Mouse (Mus musculus) CH12.LX (cell line): Measurements from ENCODE around the gene Sowahc. TPM values are rescaled to one million over a fixed set of nuclear protein-coding genes. Genes with fewer than 3 reads are reported as not detected.
A peak's percentile ranks its signal among the peaks of the same experiment; 100 is the strongest.

Experiments
- DNase-seq: peaks from one replicate; pipeline ENCODE4 v3.0.0-alpha.2; 2013; ENCODE audit errors: extremely low read depth
- H3K27ac ChIP-seq: 2 replicates; pipeline ENCODE4 v1.5.1; 2012; ENCODE audit warnings: low read depth, mild to moderate bottlenecking, control low read depth, moderate library complexity; ENCODE audit not compliant: insufficient read depth
- H3K27me3 ChIP-seq: replicated peaks from 2 replicates; pipeline ENCODE3; 2012; ENCODE audit warnings: inconsistent platforms
- H3K36me3 ChIP-seq, 2 experiments: replicated peaks in 1 of 2; 2 replicates each; pipeline versions ENCODE3 to v1.6.1; 2012; ENCODE audit warnings: inconsistent platforms in 1 of 2, low read length in 1 of 2, mild to moderate bottlenecking in 1 of 2, mixed read lengths in 1 of 2, moderate library complexity in 1 of 2; ENCODE audit not compliant: control insufficient read depth in 1 of 2, insufficient read depth in 1 of 2
- H3K4me1 ChIP-seq, 2 experiments: 2 replicates each; pipeline ENCODE4 v1.6.1; 2012; ENCODE audit warnings: inconsistent platforms in 1 of 2, moderate library complexity in 1 of 2; ENCODE audit not compliant: insufficient read depth in 2 of 2, control insufficient read depth in 1 of 2
- H3K4me2 ChIP-seq: 2 replicates; pipeline ENCODE4 v1.6.1; 2012; ENCODE audit warnings: low read depth, mild to moderate bottlenecking, control low read depth; ENCODE audit not compliant: poor library complexity, insufficient read depth, severe bottlenecking
- H3K4me3 ChIP-seq, 3 experiments: fragments of 150-350 bp in 1 of 3; sonication (generic) in 1 of 3; replicated peaks in 1 of 3; 2 replicates each; pipeline versions ENCODE3 to v1.5.1; 2011 to 2012; ENCODE audit warnings: low read depth in 2 of 3, low read length in 2 of 3, mild to moderate bottlenecking in 2 of 3, moderate library complexity in 2 of 3, control low read depth in 1 of 3, improper control_type of control experiment in 1 of 3, inconsistent platforms in 1 of 3, mixed read lengths in 1 of 3; ENCODE audit not compliant: poor library complexity in 1 of 3
- H3K79me2 ChIP-seq: replicated peaks from 2 replicates; pipeline ENCODE4 v1.6.1; 2012; ENCODE audit warnings: mild to moderate bottlenecking, moderate library complexity; ENCODE audit not compliant: control insufficient read depth, poor library complexity, insufficient read depth, severe bottlenecking; ENCODE audit errors: extremely low read depth
- H3K9ac ChIP-seq: 2 replicates; pipeline ENCODE4 v1.6.1; 2012; ENCODE audit warnings: low read depth, mild to moderate bottlenecking, control low read depth, moderate library complexity; ENCODE audit not compliant: insufficient read depth
- H3K9me3 ChIP-seq: replicated peaks from 2 replicates; pipeline ENCODE3; 2012; ENCODE audit warnings: low read length, inconsistent platforms, mixed read lengths
- BHLHE40 ChIP-seq: IDR thresholded peaks from 2 replicates; pipeline ENCODE4 v1.6.1; 2011; ENCODE audit warnings: mild to moderate bottlenecking, low read depth, low read length, improper control_type of control experiment
- CHD1 ChIP-seq: IDR thresholded peaks from 2 replicates; pipeline ENCODE4 v1.6.1; 2012; ENCODE audit warnings: low read depth, low read length, improper control_type of control experiment, inconsistent platforms
- CHD2 ChIP-seq: IDR thresholded peaks from 2 replicates; pipeline ENCODE4 v1.6.1; 2011; ENCODE audit warnings: low read length, improper control_type of control experiment
- CTCF ChIP-seq, 2 experiments: IDR thresholded peaks in 1 of 2; conservative IDR thresholded peaks in 1 of 2; 2 replicates each; pipeline ENCODE4 v1.5.1; 2011 to 2012; ENCODE audit warnings: low read depth in 2 of 2, low read length in 2 of 2, improper control_type of control experiment in 1 of 2, inconsistent platforms in 1 of 2, mild to moderate bottlenecking in 1 of 2, moderate library complexity in 1 of 2
- E2F4 ChIP-seq: IDR thresholded peaks from 2 replicates; pipeline ENCODE4 v1.6.1; 2011; ENCODE audit warnings: low read depth, low read length, improper control_type of control experiment; ENCODE audit not compliant: insufficient replicate concordance
- ELF1 ChIP-seq: IDR thresholded peaks from 2 replicates; pipeline ENCODE4 v1.6.1; 2014; ENCODE audit warnings: low read depth, mild to moderate bottlenecking, inconsistent platforms, low read length, improper control_type of control experiment
- EP300 ChIP-seq: IDR thresholded peaks from 2 replicates; pipeline ENCODE4 v1.6.1; 2011; ENCODE audit warnings: low read length, improper control_type of control experiment
- ETS1 ChIP-seq: conservative IDR thresholded peaks from 2 replicates; pipeline ENCODE4 v1.6.1; 2012; ENCODE audit warnings: low read depth, mild to moderate bottlenecking, inconsistent platforms, low read length, improper control_type of control experiment, moderate library complexity
- GABPA ChIP-seq: IDR thresholded peaks from 2 replicates; pipeline ENCODE4 v1.6.1; 2012; ENCODE audit warnings: low read depth, low read length, improper control_type of control experiment, inconsistent platforms; ENCODE audit not compliant: insufficient replicate concordance
- HCFC1 ChIP-seq: IDR thresholded peaks from 2 replicates; pipeline ENCODE4 v1.6.1; 2012; ENCODE audit warnings: low read depth, mild to moderate bottlenecking, inconsistent platforms, low read length, improper control_type of control experiment
- IRF4 ChIP-seq: IDR thresholded peaks from 2 replicates; pipeline ENCODE4 v1.6.1; 2014; ENCODE audit warnings: low read depth, mild to moderate bottlenecking, inconsistent platforms, low read length, improper control_type of control experiment
- JUN ChIP-seq: IDR thresholded peaks from 2 replicates; pipeline ENCODE4 v1.6.1; 2011; ENCODE audit warnings: low read depth, mild to moderate bottlenecking, low read length, improper control_type of control experiment, moderate library complexity; ENCODE audit not compliant: insufficient read depth
- JUND ChIP-seq: conservative IDR thresholded peaks from 2 replicates; pipeline ENCODE4 v1.6.1; 2011; ENCODE audit warnings: low read depth, low read length, improper control_type of control experiment
- KAT2A ChIP-seq: IDR thresholded peaks from 2 replicates; pipeline ENCODE4 v1.6.1; 2012; ENCODE audit warnings: low read length, improper control_type of control experiment, inconsistent platforms; ENCODE audit not compliant: insufficient replicate concordance
- MAFK ChIP-seq: IDR thresholded peaks from 2 replicates; pipeline ENCODE4 v1.6.1; 2011; ENCODE audit warnings: low read length, improper control_type of control experiment; ENCODE audit not compliant: insufficient replicate concordance
- MAX ChIP-seq: IDR thresholded peaks from 2 replicates; pipeline ENCODE4 v1.6.1; 2011; ENCODE audit warnings: low read length, improper control_type of control experiment
- MAZ ChIP-seq: IDR thresholded peaks from 2 replicates; pipeline ENCODE4 v1.6.1; 2012; ENCODE audit warnings: low read depth, mild to moderate bottlenecking, inconsistent platforms, low read length, improper control_type of control experiment, moderate library complexity
- MEF2A ChIP-seq: IDR thresholded peaks from 2 replicates; pipeline ENCODE4 v1.6.1; 2014; ENCODE audit warnings: low read depth, mild to moderate bottlenecking, inconsistent platforms, low read length, improper control_type of control experiment, borderline replicate concordance
- MXI1 ChIP-seq: IDR thresholded peaks from 2 replicates; pipeline ENCODE4 v1.6.1; 2011; ENCODE audit warnings: mild to moderate bottlenecking, low read depth, low read length, improper control_type of control experiment
- MYC ChIP-seq: IDR thresholded peaks from 2 replicates; pipeline ENCODE4 v1.6.1; 2011; ENCODE audit warnings: low read depth, mild to moderate bottlenecking, improper control_type of control experiment, low read length
- NELFE ChIP-seq: IDR thresholded peaks from 2 replicates; pipeline ENCODE4 v1.6.1; 2011; ENCODE audit warnings: low read depth, low read length, improper control_type of control experiment
- NRF1 ChIP-seq: IDR thresholded peaks from 2 replicates; pipeline ENCODE4 v1.6.1; 2014; ENCODE audit warnings: low read depth, mild to moderate bottlenecking, inconsistent platforms, low read length, improper control_type of control experiment, moderate library complexity
- PAX5 ChIP-seq: IDR thresholded peaks from 2 replicates; pipeline ENCODE4 v1.6.1; 2012; ENCODE audit warnings: low read length, inconsistent platforms, mixed read lengths
- POLR2A ChIP-seq: IDR thresholded peaks from 2 replicates; pipeline ENCODE4 v1.6.1; 2011; ENCODE audit warnings: low read depth, mild to moderate bottlenecking, improper control_type of control experiment, low read length
- POLR2AphosphoS2 ChIP-seq: IDR thresholded peaks from 2 replicates; pipeline ENCODE4 v1.6.1; 2011; ENCODE audit warnings: low read depth, low read length, improper control_type of control experiment
- RAD21 ChIP-seq: IDR thresholded peaks from 2 replicates; pipeline ENCODE4 v1.6.1; 2011; ENCODE audit warnings: low read depth, mild to moderate bottlenecking, low read length, improper control_type of control experiment, moderate library complexity
- RCOR1 ChIP-seq: conservative IDR thresholded peaks from 2 replicates; pipeline ENCODE4 v1.6.1; 2012; ENCODE audit warnings: low read depth, mild to moderate bottlenecking, inconsistent platforms, low read length, improper control_type of control experiment
- SIN3A ChIP-seq: IDR thresholded peaks from 2 replicates; pipeline ENCODE4 v1.6.1; 2012; ENCODE audit warnings: low read length, improper control_type of control experiment, inconsistent platforms
- SMC3 ChIP-seq: IDR thresholded peaks from 2 replicates; pipeline ENCODE4 v1.6.1; 2011; ENCODE audit warnings: low read depth, low read length, improper control_type of control experiment
- TCF12 ChIP-seq: IDR thresholded peaks from 2 replicates; pipeline ENCODE4 v1.6.1; 2014; ENCODE audit warnings: low read depth, mild to moderate bottlenecking, inconsistent platforms, low read length, improper control_type of control experiment
- UBTF ChIP-seq: IDR thresholded peaks from 2 replicates; pipeline ENCODE4 v1.6.1; 2012; ENCODE audit warnings: low read depth, mild to moderate bottlenecking, inconsistent platforms, low read length, improper control_type of control experiment, moderate library complexity
- USF1 ChIP-seq: IDR thresholded peaks from 2 replicates; pipeline ENCODE4 v1.6.1; 2014; ENCODE audit warnings: low read depth, mild to moderate bottlenecking, inconsistent platforms, low read length, improper control_type of control experiment
- USF2 ChIP-seq: conservative IDR thresholded peaks from 2 replicates; pipeline ENCODE4 v1.6.1; 2011; ENCODE audit warnings: low read depth, low read length, improper control_type of control experiment
- ZC3H11A ChIP-seq: IDR thresholded peaks from 2 replicates; pipeline ENCODE4 v1.6.1; 2012; ENCODE audit warnings: low read depth, mild to moderate bottlenecking, inconsistent platforms, low read length, improper control_type of control experiment
- ZKSCAN1 ChIP-seq: IDR thresholded peaks from 2 replicates; pipeline ENCODE4 v1.6.1; 2012; ENCODE audit warnings: low read depth, inconsistent platforms, low read length, improper control_type of control experiment, borderline replicate concordance
- ZMIZ1 ChIP-seq: IDR thresholded peaks from 2 replicates; pipeline ENCODE4 v1.6.1; 2012; ENCODE audit warnings: low read depth, mild to moderate bottlenecking, inconsistent platforms, low read length, improper control_type of control experiment
- ZNF384 ChIP-seq: IDR thresholded peaks from 2 replicates; pipeline ENCODE4 v1.6.1; 2012; ENCODE audit warnings: low read depth, low read length, improper control_type of control experiment, inconsistent platforms
- dilution Hi-C: fragments of 300-500 bp; cut with MboI; formaldehyde crosslinking; loops from 2 replicates; pipeline ENCODE4 v1.14.3; 2020; ENCODE audit warnings: low sequenced_read_pairs; ENCODE audit not compliant: extremely low pct_unique_long_range_greater_than_20kb, extremely low pct_ligation_motif_present
- in situ Hi-C: fragments of 300-500 bp; cut with MboI; formaldehyde crosslinking; loops from 3 replicates; pipeline ENCODE4 v1.14.3; 2019; ENCODE audit warnings: low sequenced_read_pairs, low pct_ligation_motif_present, low pct_unique_long_range_greater_than_20kb, mixed read lengths
- polyA plus RNA-seq: library from polyadenylated mRNA; unstranded; fragments of >175 nt; gene quantifications from 2 replicates; pipeline ENCODE4 v1.2.1, GENCODE M21; 2012; ENCODE audit warnings: low read depth; ENCODE audit not compliant: insufficient read length
- total RNA-seq, 2 experiments: library from RNA; depleted of rRNA; stranded (reverse); fragments of 300-350 nt in 1 of 2; fragments of >200 nt in 1 of 2; gene quantifications; 2 replicates each; pipeline ENCODE4 v1.2.3; 2012 to 2014

Sowahc gene
- total and polyA plus RNA-seq, 3 experiments = 19.9 to 50.0 (median 25.9) TPM

- H3K27me3 ChIP-seq = no peaks in the 10 kb centered on the region
- in situ Hi-C loops (no loop called here), dilution Hi-C loops (no loop called here)
- H3K4me3 ChIP-seq = no peak overlapping the region
- peaks cover 30 to 61% of the 10 kb centered on the region in 2 experiments for H3K4me1 ChIP-seq
- peak; percentile 85 for DNase-seq
- H3K9me3 ChIP-seq = no peaks in the 10 kb centered on the region
- peak; percentile 91 for TF ChIP-seq EP300
- peak; percentile 34 for TF ChIP-seq RAD21
- peak; percentile 55 for TF ChIP-seq SMC3
- TF ChIP-seq RCOR1 = peak; percentile 92
- TF ChIP-seq NRF1 = no peak
- TF ChIP-seq ELF1 = peak; percentile 18; the same call in 1 of the 2 replicates
- no peak for TF ChIP-seq USF1
- TF ChIP-seq MEF2A = peak; percentile 85
- peak; percentile 81 for TF ChIP-seq MAFK
- TF ChIP-seq SIN3A = peak; percentile 83
- 0 out of 2 replicates have a peak, but pooled peaks have one; percentile 44 for TF ChIP-seq MAX
- peak; percentile 98 for TF ChIP-seq ETS1
- 0 out of 2 replicates have a peak, but pooled peaks have one; percentile 68 for TF ChIP-seq MYC
- TF ChIP-seq ZNF384 = 0 out of 2 replicates have a peak, but pooled peaks have one; percentile 37
- TF ChIP-seq BHLHE40 = peak; percentile 89
- no peak for TF ChIP-seq UBTF
- no peak for TF ChIP-seq KAT2A
- TF ChIP-seq NELFE = no peak
- no peak for TF ChIP-seq POLR2A
- TF ChIP-seq MXI1 = peak; percentile 57; the same call in 1 of the 2 replicates
- TF ChIP-seq POLR2AphosphoS2 = no peak
- no peak for TF ChIP-seq ZC3H11A
- TF ChIP-seq CHD2 = peak; percentile 77; the same call in 1 of the 2 replicates
- peak in 1 of 2 experiments; percentile 43; a peak in 2 of 4 replicates for TF ChIP-seq CTCF (conservative IDR thresholded peaks at IDR 0.05 in 1 of 2, IDR thresholded peaks at IDR 0.05 in 1 of 2; ENCODE audit: low read depth in 2 of 2, low read length in 2 of 2)
- TF ChIP-seq MAZ = peak; percentile 89; the same call in 1 of the 2 replicates
- TF ChIP-seq ZMIZ1 = no peak
- TF ChIP-seq PAX5 = no peak
- peak; percentile 32; the same call in 1 of the 2 replicates for TF ChIP-seq JUND
- peak; percentile 98 for TF ChIP-seq ZKSCAN1
- peak; percentile 21; the same call in 1 of the 2 replicates for TF ChIP-seq JUN
- TF ChIP-seq HCFC1 = peak; percentile 51
- TF ChIP-seq TCF12 = peak; percentile 98
- TF ChIP-seq E2F4 = no peak
- TF ChIP-seq IRF4 = peak; percentile 92
- no peak for TF ChIP-seq USF2
- TF ChIP-seq GABPA = no peak
- peak; percentile 43; the same call in 1 of the 2 replicates for TF ChIP-seq CHD1
- H3K4me2 ChIP-seq = peak overlapping the region; percentile 23; the same call in 1 of the 2 replicates
- H3K9ac ChIP-seq = no peak overlapping the region
- no peaks in the 10 kb centered on the region for H3K79me2 ChIP-seq
- H3K36me3 ChIP-seq = no peaks in the 10 kb centered on the region
- H3K27ac ChIP-seq = no peak overlapping the region
Observed at GRCm38 (mm10) chr10:59253541-59254079, 31.9 kb downstream of the Sowahc start.
